Mouse (Mus musculus) embryonic fibroblast, embryonic 13.5 days (primary cell): ENCODE measurements around the gene Ndst2.

Source experiments
- CTCF ChIP-seq: IDR thresholded peaks from 2 replicates; pipeline ENCODE4 v1.5.1; 2011; ENCODE audit warnings: mild to moderate bottlenecking, control low read depth, low read length, moderate library complexity, borderline replicate concordance; ENCODE audit not compliant: insufficient read depth
- POLR2A ChIP-seq: IDR thresholded peaks from 2 replicates; pipeline ENCODE4 v1.6.1; 2011; ENCODE audit warnings: low read depth, mild to moderate bottlenecking, control low read depth, low read length, moderate library complexity

GRCm38 (mm10) chr14:20750503-20750902 is 16.1 kb upstream of the Ndst2 start:
- TF ChIP-seq POLR2A (no peak), CTCF (no peak)
